Mouse (Mus musculus): ENCODE measurements at regions not wholly inside any gene's neighbourhood (a gene's known extent, or its start where the extent isn't known, plus 50 kb on each side); places are given as distances from the start of the nearest gene placed in this dataset.
"Not testable (repeated sequence)": the region's sequence is repeated elsewhere in the genome, so short reads cannot be mapped to it uniquely, and the experiment has no call there.

DNA sequence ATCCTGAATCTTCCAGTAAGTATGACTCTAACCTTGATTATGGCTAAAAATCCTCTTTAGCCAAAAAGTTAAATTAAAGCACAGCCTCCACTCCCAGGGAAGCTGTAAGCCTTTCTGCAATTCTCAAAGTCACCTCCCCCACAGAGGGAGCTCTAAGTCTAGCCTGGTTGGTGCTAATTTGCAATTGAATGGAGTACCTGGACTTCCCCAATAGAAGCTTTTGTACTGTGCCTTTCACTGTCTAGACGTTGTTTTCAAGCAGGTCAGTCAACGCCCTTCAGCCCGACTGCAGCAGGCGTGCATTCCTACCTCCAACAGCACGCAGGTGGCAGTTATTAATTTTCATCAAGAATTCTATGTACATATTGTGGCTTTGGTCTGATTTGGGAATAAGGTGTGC is 87.2 kb downstream of the Catsperg2 start:
- not testable (repeated sequence) for DNase-seq

DNA sequence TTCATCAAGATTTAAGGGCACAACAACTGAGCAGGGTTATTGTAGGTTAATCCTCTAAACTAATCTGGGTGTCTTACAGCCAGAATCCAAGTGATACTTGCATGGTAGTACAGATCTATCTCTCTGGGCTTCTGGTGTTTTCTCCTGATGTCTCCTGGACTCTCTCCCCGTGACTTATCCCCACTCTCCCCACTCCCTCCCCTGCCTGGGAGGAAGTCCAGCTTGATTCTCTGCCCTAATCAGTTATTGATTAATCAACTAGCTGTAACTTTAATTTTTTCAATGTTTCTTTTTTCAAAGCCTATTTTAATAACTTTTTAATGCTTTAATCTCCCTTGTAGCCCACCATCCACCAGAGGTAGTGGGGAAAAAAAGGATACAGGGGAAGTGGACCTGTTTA is 83.9 kb upstream of the Sipa1l3 start:
- DNase-seq, result no peak

DNA sequence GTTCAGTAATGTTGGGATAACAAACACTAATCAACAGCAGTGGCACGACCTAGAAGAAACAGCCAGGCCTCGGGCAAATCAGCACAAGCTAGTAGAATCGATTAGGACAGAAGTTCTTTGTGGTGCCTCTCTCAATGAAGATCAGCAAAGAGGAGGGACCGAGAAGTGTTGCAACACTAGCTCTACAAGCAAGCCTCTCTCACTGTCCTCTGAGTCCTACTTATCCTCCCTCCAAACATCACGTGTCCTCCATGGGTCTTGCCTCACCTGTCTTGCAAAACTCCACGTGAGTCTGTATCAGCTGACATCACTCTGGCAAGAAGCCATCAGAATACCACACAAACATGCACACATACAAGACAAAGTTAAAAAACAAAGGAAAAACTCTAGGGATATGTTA is 82.9 kb upstream of the Sipa1l3 start:
- DNase-seq, result no peak

DNA sequence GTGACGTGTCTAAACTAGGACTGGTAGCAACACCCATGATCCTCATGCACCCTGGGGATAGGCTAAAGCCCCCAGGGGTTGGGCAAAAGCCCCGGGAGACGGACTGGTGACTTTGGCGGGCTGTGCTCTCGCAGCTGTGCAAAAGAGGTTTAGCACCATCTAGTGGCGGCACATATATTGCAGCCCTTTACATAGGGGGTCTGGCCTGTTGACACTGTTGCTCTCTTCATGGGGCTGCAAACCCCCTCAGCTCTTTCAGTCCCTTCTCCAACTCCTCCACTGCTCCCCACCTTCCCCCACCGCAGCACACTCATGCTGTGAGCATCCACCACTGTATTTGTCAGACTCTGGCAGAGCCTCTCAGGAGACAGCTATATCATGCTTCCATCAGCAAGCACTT is 78.8 kb upstream of the Sipa1l3 start:
- peak; percentile 58 for DNase-seq

DNA sequence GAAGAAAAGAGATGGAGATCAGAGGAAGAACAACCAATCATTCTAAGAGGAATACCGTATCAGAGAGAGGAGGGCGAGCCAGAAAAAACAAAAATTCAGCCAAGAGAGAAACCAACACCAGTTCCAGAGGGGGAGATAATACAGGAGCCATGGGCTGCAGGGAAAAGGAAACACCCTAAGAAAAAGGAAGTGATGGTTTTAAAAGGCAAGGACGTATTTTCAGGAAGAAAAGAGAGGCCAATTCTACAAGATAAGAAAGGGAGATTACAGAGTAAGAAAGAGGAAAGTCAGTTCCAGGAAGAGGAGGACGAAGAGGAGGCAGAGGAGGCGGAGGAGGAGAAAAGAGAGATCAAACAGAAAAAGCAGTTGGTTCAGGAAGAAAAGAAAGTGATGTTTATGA is 59.7 kb upstream of the Sipa1l3 start:
- no peak for DNase-seq

DNA sequence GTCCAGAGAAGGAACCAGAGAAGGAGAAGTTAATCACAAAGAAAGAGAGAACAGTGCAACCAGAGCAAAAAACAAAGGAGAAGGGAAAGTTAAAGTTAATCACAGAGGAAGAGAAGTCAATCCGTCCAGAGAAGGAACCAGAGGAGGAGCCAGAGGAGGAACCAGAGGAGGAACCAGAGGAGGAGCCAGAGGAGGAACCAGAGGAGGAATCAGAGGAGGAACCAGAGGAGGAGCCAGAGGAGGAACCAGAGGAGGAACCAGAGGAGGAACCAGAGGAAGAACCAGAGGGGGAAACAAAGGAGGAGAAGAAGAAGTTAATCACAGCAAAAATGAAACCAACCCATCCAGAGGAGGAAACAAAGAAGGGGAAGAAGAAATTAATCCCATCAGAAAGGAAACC is 57.2 kb upstream of the Sipa1l3 start:
- no peak for DNase-seq
